Mouse (Mus musculus) forebrain, embryonic 15.5 days (tissue): ENCODE results near the gene Gsta3. TPM values are rescaled to one million over a fixed set of nuclear protein-coding genes. Genes with fewer than 3 reads are reported as not detected.

Experiments
- ATAC-seq: fragments of 200-750 bp; cut with Nextera tagmentation; replicated peaks from 2 replicates; pipeline ENCODE4 v1.8.0; 2017; ENCODE audit warnings: mild to moderate bottlenecking, moderate TSS enrichment, moderate library complexity
- H3K27ac ChIP-seq: fragments of 300-500 bp; sonication (generic); replicated peaks from 2 replicates; pipeline ENCODE4 v1.5.1; 2015; ENCODE audit warnings: mild to moderate bottlenecking, inconsistent platforms
- H3K27me3 ChIP-seq: fragments of 300-500 bp; sonication (generic); 2 replicates; pipeline ENCODE4 v1.6.1; 2015; ENCODE audit warnings: inconsistent platforms
- H3K36me3 ChIP-seq: fragments of 300-500 bp; sonication (generic); 2 replicates; pipeline ENCODE4 v1.6.1; 2015; ENCODE audit warnings: mild to moderate bottlenecking, inconsistent platforms
- H3K4me1 ChIP-seq: fragments of 300-500 bp; sonication (generic); 2 replicates; pipeline ENCODE4 v1.6.1; 2015; ENCODE audit warnings: inconsistent platforms
- H3K4me2 ChIP-seq: fragments of 300-500 bp; sonication (generic); replicated peaks from 2 replicates; pipeline ENCODE4 v1.6.1; 2015; ENCODE audit warnings: mild to moderate bottlenecking, inconsistent platforms
- H3K4me3 ChIP-seq: fragments of 300-500 bp; sonication (generic); 2 replicates; pipeline ENCODE4 v1.5.1; 2015; ENCODE audit warnings: mild to moderate bottlenecking, inconsistent platforms
- H3K9ac ChIP-seq: fragments of 300-500 bp; sonication (generic); replicated peaks from 2 replicates; pipeline ENCODE4 v1.6.1; 2015; ENCODE audit warnings: mild to moderate bottlenecking, inconsistent platforms
- H3K9me3 ChIP-seq: fragments of 300-500 bp; sonication (generic); 2 replicates; pipeline ENCODE4 v1.6.1; 2016; ENCODE audit warnings: inconsistent platforms
- WGBS: fragments of 180-500 bp; shearing (Covaris S2); methylation state at CpG from one replicate; pipeline ENCODE4 v1.1.7; 2015; ENCODE audit warnings: mixed read lengths; 5-methylcytosine and 5-hydroxymethylcytosine counted together
- polyA plus RNA-seq: library from polyadenylated mRNA; unstranded; fragments of >200 nt; fragmentation: Nextera tagmentation; extraction: Ambion mirVana; gene quantifications from 2 replicates; pipeline ENCODE4 v1.2.1, GENCODE M21; 2015

The Gsta3 gene
- polyA plus RNA-seq, 1 experiment from 2014 or later: 0.31 TPM

DNA sequence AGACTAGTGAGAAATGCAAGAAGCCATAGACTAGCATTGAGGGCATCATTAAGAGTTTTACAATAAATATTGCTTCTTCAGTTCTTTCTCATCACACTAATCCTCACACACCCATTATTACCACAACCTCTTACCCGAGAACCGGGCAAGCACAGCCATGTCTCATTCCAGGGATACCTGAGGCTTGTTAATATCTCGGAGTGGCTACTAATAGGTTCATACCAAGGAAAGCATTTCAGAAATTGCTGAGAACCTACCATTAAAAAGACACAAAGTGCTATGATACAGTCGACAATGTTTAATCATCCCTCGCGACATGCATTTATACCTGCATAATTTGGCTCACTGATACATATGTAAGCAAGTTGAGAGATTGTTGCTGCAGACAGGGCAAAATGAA is 5.0 kb upstream of the Gsta3 start:
- Histone ChIP-seq H3K36me3 (no peaks in the 10 kb centered on the region), H3K27me3 (no peaks in the 10 kb centered on the region), H3K4me1 (no peaks in the 10 kb centered on the region), H3K9ac (no peak overlapping the region), H3K27ac (no peak overlapping the region), H3K9me3 (no peaks in the 10 kb centered on the region), H3K4me3 (no peak overlapping the region), H3K4me2 (no peak overlapping the region)
- no peak for ATAC-seq
- 92% methylated on average over 6 of the region's 6 CpGs for WGBS

DNA sequence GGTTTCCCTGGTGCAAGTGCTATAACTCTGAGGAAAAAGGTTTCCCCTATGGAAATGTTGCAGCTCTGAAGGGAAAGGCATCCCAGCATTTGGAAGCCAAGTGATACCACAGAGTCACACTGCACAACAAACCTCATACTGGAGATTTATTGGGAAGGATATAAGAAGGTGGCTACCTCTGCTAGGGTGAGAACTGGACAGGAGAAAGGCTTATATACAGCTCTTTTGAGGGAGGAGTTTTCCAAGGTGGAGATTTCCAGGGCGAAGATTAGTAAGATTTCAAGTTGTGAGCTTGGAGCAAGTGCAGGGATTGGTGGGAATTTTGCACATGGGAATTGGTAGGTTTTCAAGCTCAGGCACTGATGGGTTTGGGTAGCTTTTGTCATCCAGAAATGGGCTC is 707 bp downstream of the Gsta3 start:
- 83% methylated on average over 1 of the region's 1 CpGs for WGBS
- no peaks in the 10 kb centered on the region for H3K4me1 ChIP-seq
- ATAC-seq: no peak
- no peak overlapping the region for H3K4me3 ChIP-seq
- H3K27ac ChIP-seq: no peak overlapping the region
- H3K4me2 ChIP-seq: no peak overlapping the region
- H3K9ac ChIP-seq: no peak overlapping the region
- no peaks in the 10 kb centered on the region for H3K36me3 ChIP-seq
- H3K27me3 ChIP-seq: no peaks in the 10 kb centered on the region
- no peaks in the 10 kb centered on the region for H3K9me3 ChIP-seq

DNA sequence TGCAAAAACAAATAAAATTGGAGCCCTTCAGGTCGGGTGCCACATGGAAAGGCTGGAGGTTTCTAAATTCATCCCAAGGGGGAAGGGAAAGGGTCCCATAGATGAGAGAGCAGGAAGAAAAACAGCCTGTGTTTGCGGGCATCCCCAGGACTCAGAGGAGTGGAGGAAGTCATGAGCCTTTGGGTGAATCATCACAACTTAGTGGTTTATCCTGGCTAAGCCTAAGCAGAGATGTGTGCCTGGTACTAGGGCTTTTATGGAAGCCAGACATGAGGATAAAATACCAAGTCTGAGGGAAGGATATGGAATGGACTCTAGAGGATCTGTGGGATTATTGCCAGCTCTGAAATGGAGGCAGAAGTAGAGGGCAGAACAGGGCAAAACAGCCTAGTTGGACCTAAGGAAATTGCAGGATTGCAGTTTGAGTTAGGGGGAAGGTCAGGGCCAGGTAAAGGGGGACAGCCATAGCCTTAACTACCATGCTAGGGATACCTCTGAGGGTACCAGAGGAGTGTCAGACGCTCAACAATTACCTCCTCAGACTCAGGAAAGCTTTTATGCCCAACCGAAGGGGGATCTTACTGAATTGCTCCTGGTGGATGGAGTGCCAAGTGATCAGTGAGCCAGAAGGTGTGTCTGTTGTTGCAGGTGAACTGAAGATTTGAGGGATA is 4.0 kb downstream of the Gsta3 start:
- Histone ChIP-seq H3K9ac (no peak overlapping the region), H3K9me3 (no peaks in the 10 kb centered on the region), H3K4me2 (no peak overlapping the region), H3K27me3 (no peaks in the 10 kb centered on the region), H3K4me3 (no peak overlapping the region), H3K36me3 (no peaks in the 10 kb centered on the region), H3K27ac (no peak overlapping the region), H3K4me1 (no peaks in the 10 kb centered on the region)
- WGBS: 79% methylated on average over 4 of the region's 4 CpGs
- ATAC-seq: no peak

DNA sequence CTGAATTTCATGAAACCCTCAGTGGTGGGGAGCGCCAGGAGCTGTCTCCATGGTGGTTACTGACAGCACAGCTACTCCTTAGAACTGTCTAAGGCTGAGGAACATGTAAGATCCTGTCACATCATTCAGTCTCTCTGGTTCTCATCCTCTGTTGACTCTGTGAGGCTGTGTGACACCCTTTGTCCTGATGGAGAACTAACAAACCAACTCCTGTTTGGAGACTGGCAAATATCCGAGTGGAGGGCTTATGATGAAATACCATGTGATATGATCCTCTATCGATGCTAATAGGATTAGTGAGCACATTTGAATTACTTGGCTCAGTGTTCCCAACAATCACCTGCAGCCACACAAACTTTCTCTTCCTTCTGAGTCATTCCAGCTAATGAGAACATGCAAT is 5.7 kb downstream of the Gsta3 start:
- Histone ChIP-seq H3K36me3 (no peaks in the 10 kb centered on the region), H3K9ac (no peak overlapping the region), H3K4me2 (no peak overlapping the region), H3K9me3 (no peaks in the 10 kb centered on the region), H3K4me1 (no peaks in the 10 kb centered on the region), H3K4me3 (no peak overlapping the region), H3K27ac (no peak overlapping the region), H3K27me3 (no peaks in the 10 kb centered on the region)
- no peak for ATAC-seq
- WGBS: 77% methylated on average over 3 of the region's 3 CpGs

DNA sequence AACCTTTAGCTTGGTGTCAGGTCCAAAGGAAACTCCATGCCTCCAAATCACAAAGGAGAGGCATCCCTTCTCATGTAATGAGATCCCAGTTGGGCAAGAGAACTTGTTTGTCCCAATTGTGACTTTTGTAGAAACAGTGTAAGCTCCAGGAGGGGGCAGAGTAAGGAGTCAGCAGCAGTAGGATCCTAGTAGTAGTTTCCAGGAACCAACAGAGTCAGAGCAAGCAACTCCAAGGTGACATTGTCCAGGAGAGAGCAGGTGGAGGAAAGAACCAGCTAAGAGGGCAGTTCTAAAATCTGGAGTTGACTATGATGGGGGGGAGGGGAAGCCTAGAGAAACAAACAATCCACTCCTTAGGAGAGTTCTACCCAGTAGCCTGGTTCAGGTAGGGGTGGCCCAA is 7.5 kb downstream of the Gsta3 start:
- Histone ChIP-seq H3K9ac (no peak overlapping the region), H3K36me3 (no peaks in the 10 kb centered on the region), H3K4me3 (no peak overlapping the region), H3K4me1 (no peaks in the 10 kb centered on the region), H3K27ac (no peak overlapping the region), H3K9me3 (no peaks in the 10 kb centered on the region), H3K27me3 (no peaks in the 10 kb centered on the region), H3K4me2 (no peak overlapping the region)
- ATAC-seq: no peak

DNA sequence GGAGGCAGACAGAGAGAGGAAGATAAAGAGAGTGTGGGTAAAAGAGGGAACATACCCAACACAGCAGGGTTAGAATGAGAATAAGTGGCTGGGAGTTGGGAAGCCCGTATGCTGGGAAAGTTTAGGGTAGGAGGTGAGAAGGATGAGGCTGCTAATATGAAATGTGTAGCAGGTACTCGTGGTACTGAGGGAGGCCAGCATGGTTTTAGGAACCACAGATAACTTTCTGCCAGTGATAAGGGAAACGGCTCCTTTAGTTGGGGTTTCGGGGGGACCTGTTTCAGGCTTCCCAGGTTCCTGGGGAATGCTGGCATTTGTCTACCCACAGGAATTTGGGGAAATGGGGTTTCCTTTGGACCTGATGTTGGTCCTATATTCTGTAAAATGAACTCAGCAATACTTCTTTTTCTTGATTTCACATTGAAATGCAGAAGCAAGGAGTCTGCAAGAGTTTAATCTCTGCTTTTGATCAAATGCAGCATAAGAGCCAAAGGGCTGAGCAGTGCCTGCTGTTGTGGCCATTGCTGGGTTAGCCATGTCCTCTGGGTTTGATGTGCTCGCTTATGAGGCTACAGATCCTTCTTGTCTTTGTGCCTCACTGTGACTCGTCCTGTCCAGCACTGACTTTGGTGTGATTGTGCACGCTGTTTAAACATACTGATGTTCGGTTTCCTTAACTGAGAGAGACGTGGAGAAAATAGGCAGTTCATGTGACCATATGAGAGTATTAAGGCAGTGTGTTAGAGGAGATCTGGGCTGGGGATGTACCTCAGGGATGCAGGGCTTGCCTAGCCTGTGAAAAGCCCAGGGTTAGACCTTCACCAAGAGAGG is 8.4 kb downstream of the Gsta3 start:
- H3K9ac ChIP-seq: no peak overlapping the region
- no peaks in the 10 kb centered on the region for H3K27me3 ChIP-seq
- no peaks in the 10 kb centered on the region for H3K4me1 ChIP-seq
- H3K36me3 ChIP-seq: no peaks in the 10 kb centered on the region
- no peak overlapping the region for H3K4me3 ChIP-seq
- no peaks in the 10 kb centered on the region for H3K9me3 ChIP-seq
- WGBS: 87% methylated on average over 9 of the region's 9 CpGs
- H3K27ac ChIP-seq: no peak overlapping the region
- no peak overlapping the region for H3K4me2 ChIP-seq
- no peak for ATAC-seq

DNA sequence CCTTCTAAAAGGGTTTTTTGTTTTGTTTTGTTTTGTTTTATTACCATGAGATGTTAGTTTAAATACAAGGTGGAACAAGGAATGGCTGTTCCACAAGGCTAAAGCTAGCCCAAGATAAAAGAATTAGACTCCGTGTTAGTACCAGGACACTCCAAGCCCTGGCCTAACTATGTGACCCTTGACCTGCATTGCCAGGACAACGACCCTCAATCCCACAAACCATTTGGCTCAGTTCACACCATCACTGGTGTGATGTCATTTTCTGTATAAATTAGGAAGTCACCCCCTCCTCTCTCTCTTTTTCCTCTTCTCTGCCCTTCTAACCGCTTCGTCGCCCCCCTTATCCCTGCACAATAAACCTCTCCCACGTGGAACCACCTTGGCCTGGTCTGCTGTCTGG is 11.3 kb downstream of the Gsta3 start:
- ATAC-seq: no peak
- no peak overlapping the region for H3K9ac ChIP-seq
- H3K4me2 ChIP-seq: no peak overlapping the region
- no peaks in the 10 kb centered on the region for H3K4me1 ChIP-seq
- 72% methylated on average over 6 of the region's 6 CpGs for WGBS
- no peaks in the 10 kb centered on the region for H3K9me3 ChIP-seq
- H3K4me3 ChIP-seq: no peak overlapping the region
- H3K36me3 ChIP-seq: no peaks in the 10 kb centered on the region
- H3K27me3 ChIP-seq: no peaks in the 10 kb centered on the region
- H3K27ac ChIP-seq: no peak overlapping the region

DNA sequence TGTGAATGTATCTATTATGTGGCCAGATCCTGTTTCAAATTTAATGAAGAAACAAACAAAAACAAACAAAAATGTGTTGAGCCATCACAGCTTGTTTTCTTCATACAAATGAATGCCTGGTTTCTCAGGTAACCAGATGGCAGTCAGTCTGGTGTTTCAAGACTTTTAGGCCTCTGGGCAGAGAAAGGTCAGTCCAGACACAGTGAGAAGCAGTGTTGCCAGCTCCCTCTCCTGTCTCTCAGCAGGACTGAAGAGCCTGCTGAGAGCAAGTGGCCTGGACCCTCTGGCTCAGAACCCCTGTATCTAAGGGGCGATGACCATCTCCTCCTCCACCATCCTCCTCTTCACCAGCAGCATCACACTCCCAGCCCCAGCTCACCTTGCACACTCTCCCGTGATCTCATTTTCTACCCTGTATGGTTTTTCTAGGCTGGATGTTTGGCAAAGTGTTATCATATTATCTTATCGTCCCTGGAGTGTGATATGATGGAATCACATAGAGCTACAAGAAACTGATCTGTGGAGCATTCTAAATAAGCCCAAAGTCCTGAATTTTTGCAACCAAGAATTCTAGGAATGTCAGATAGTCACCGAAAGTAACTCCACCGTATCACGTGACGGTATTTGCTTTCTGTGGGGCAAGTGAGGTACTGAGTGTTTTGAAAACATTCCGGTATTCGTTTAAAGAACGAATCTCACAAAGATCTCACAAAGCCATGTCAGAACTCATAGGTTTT is 12.3 kb downstream of the Gsta3 start:
- H3K4me3 ChIP-seq: no peak overlapping the region
- no peak overlapping the region for H3K9ac ChIP-seq
- ATAC-seq: no peak
- H3K36me3 ChIP-seq: no peaks in the 10 kb centered on the region
- H3K27me3 ChIP-seq: no peaks in the 10 kb centered on the region
- H3K27ac ChIP-seq: no peak overlapping the region
- H3K4me1 ChIP-seq: no peaks in the 10 kb centered on the region
- H3K4me2 ChIP-seq: no peak overlapping the region
- H3K9me3 ChIP-seq: no peaks in the 10 kb centered on the region
- WGBS: 91% methylated on average over 10 of the region's 10 CpGs

DNA sequence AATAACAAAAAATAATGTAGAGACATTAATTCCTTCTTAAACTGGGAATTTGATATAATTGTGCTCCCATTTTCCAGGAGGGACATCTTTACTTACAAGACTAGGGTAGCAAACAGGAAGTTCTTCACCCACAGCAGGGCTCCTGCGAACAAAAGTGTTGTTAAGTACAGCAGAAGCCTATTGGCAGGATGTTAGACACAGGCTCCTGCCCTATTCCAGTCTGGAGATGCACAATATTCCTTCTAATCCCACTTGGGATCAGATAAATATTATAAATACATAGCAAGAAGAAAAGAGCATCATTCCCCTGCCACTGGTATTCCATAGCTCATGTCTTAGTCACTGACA is 12.9 kb downstream of the Gsta3 start:
- no peak for ATAC-seq
- Histone ChIP-seq H3K9ac (no peak overlapping the region), H3K27ac (no peak overlapping the region), H3K4me2 (no peak overlapping the region), H3K27me3 (no peaks in the 10 kb centered on the region), H3K4me1 (no peaks in the 10 kb centered on the region), H3K9me3 (no peaks in the 10 kb centered on the region), H3K4me3 (no peak overlapping the region), H3K36me3 (no peaks in the 10 kb centered on the region)
- 92% methylated on average over 1 of the region's 1 CpGs for WGBS

DNA sequence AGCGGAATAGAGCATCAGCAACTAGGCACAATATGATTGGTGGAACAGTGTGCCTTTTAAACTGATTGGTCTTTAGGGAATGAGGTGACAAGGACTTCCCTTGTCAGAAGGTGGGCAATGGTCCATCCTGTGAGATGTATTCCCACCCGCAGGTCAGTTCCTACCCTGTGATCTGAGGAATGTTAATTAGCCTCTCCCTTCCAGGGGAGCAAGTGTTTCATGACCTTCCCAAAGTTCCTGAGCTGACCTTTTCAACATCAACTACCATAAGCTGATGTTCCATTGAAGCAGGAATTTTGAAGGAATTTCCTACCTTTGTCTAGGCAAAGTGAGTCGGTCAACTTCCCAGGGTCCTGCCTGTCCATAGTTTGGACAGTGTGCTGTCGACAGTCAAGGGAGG is 13.5 kb downstream of the Gsta3 start:
- no peaks in the 10 kb centered on the region for H3K9me3 ChIP-seq
- H3K4me1 ChIP-seq: no peaks in the 10 kb centered on the region
- no peak overlapping the region for H3K4me3 ChIP-seq
- H3K9ac ChIP-seq: no peak overlapping the region
- H3K36me3 ChIP-seq: no peaks in the 10 kb centered on the region
- ATAC-seq: no peak
- no peak overlapping the region for H3K27ac ChIP-seq
- WGBS: 74% methylated on average over 4 of the region's 4 CpGs
- H3K4me2 ChIP-seq: no peak overlapping the region
- H3K27me3 ChIP-seq: no peaks in the 10 kb centered on the region

DNA sequence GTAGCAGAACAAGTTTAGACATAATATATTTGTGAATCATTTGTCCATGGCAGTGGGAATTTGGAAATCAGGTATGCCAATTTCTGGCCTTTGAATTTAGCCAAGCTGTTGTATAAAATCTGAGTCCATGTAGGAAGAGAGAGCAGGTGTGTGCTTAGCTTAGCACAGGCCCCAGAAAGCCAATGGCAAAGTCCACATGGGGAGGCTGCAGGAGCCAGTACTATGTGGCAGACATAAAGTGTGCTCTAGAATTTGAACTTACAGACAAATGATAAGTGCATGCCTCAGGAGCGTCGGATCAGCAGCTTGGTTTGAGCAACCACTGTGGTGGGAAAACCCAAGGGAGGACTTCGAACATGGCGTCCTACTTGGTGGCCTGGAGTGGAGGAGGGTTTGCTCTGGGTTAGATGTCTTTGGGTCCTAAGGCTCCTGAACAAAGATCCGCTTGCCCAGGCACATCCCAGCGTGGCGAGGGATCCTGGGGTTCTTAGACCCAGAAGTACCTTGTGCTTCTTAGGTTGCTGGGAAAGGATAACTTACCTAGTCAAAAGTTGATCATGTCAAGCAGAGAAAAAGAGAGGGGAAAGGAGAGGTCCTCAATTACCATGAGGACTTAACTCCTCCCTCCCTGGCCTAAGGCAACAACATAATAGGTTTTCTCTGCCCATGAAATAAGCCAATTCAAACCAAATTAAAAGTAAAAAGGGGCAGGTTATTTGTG is 15.4 kb downstream of the Gsta3 start:
- no peaks in the 10 kb centered on the region for H3K27me3 ChIP-seq
- H3K27ac ChIP-seq: no peak overlapping the region
- H3K4me3 ChIP-seq: no peak overlapping the region
- H3K36me3 ChIP-seq: no peaks in the 10 kb centered on the region
- no peak overlapping the region for H3K9ac ChIP-seq
- no peaks in the 10 kb centered on the region for H3K9me3 ChIP-seq
- 88% methylated on average over 7 of the region's 7 CpGs for WGBS
- no peak overlapping the region for H3K4me2 ChIP-seq
- H3K4me1 ChIP-seq: no peaks in the 10 kb centered on the region
- ATAC-seq: no peak

DNA sequence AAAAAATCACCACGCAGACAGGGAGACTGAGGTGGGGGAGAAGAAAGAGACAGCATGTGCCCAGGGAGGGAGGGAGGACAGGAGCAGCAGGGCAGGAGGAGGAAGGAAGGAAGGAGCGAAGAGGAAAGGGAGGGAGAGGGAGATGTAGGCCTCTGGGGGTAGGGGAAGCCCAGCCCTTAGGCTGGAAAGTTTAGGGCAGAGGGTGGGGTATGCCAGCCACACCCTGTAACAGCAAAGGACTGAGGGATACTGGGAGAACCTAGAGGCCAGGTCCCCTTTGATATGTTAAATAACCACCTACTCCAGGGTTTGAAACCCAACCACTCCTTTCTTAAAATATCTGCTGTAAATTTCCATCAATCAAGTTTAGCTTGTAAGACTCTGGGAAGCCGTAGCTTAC is 16.0 kb downstream of the Gsta3 start:
- H3K4me1 ChIP-seq: no peaks in the 10 kb centered on the region
- H3K27ac ChIP-seq: no peak overlapping the region
- H3K4me3 ChIP-seq: no peak overlapping the region
- H3K9me3 ChIP-seq: no peaks in the 10 kb centered on the region
- ATAC-seq: no peak
- no peaks in the 10 kb centered on the region for H3K36me3 ChIP-seq
- no peaks in the 10 kb centered on the region for H3K27me3 ChIP-seq
- H3K9ac ChIP-seq: no peak overlapping the region
- WGBS: 57% methylated on average over 3 of the region's 3 CpGs
- H3K4me2 ChIP-seq: no peak overlapping the region
